Mouse (Mus musculus) monocyte, adult 2 months (primary cell): ENCODE data around the gene Mdk.

Experiments
- DNase-seq, 2 experiments: peaks; one replicate each; pipeline ENCODE4 v3.0.0; 2022; ENCODE audit warnings: low spot score in 2 of 2, low read depth in 1 of 2

Mdk gene

DNA sequence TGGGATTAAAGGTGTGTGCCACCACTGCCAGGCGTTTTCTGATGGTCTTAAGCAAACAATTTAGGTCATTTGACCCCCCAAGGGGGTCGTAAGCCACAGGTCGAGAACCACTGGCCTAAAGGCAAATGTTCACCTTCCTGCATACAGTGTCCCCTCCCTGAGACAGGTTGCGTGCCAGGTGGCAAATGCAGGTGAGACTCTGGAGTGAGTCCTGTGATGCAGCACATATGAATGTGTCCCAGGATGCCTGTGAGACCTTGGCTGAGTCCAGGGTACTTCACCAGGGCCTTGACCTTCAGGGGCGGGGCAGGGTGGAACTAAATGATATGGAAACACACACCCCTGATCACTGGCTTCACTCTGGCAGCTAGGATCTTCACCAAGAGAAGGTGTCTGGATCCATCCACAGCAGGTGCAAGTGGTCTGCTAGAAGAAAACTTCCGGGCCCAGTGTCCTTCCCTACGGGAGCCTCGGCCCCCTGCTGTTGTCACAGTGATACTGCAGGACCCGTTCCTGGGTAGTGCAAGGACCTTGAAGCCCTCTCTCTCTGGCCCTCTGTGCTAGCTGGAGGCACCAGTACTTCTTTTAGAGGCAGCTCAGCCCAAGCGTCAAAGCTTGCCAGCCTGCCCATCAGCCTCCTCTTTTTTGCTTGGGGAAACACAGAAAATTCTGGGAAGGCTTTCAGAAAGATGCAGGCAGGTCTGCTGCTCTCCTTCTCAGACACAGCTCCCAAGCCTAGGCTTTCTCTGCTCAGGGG lies 26.8 kb upstream of the Mdk start:
- DNase-seq = no peak

DNA sequence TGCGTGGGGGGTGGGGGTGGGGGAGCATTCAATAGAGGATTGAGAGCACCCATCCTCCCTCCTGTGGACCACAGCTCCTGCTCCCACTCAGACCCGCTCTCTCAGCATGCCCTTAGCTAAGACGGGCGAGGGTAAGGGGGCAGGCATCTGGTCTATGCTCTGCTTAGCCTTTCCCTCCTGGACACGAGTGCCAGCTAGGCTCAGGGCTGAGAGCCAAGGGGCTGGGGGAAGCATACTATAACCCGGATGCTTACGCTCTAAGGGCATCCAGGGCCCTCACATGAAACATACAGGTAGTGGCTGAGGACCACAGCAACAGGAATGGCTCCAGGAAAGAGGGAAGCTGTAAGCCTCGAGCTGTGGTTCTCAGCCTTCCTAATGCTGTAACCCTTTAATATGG lies 26.0 kb upstream of the Mdk start:
- no peak for DNase-seq

DNA sequence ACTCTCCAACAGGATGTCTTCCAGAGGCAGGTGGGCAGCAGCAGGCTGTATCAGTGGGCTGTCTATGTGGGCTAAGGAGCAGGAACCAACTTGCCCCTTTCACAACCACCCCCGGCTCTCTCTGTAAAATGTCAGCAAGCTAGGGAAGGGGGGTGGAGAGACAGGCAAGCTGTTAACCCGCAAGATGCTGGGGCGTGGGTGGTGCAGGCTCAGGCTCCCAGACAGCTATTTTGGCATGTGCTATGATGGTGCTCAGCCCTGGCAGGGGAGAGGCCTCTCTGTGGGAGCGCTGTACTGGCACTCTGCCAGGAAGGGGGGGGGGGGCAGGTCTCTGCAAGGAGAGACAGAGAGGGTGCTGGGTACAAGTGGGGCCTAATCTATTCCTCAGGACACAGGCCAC lies 25.0 kb upstream of the Mdk start:
- DNase-seq = no peak

DNA sequence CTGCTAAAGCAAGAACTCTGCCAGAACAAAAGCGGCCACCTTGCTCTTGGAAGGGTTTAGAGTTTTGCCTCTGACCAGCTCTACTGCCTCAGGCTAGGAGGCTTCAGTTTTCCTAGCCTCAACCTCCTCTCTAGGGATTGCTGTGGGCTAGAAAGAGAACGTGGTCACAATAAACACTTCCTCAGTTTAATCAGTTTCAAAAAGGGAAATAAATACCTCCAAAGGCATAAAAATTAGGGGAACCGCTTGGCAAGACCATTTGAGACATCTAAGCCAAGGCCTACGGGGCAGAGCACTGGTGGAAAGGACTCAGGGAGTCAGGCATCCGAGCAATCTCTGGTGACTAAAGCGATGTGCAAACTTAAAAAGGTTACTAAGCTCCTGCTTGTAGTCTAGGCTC lies 23.8 kb upstream of the Mdk start:
- no peak for DNase-seq

DNA sequence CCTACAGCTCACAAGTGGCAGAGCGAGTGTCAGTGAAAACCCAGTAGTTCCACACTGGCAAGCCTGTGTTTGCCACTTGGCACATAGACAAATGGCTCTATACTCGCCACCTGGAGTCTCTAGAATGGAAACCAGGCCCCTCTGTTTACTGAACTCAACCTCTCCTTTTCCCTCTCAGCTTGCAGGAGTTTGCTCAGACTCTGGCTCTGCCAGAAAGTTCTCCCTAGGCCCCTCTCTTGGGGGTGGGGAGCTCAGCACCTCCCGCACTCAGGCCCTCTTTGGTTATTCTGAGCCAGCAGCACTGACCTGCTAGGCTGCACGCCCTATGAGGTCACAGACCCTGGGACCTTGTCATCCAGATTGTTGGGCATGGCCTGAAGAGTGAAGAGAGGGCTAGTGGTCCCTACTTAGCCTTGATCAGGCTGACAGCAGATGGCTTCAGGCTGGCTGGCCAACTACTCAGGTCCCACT lies 23.1 kb upstream of the Mdk start:
- DNase-seq = no peak

DNA sequence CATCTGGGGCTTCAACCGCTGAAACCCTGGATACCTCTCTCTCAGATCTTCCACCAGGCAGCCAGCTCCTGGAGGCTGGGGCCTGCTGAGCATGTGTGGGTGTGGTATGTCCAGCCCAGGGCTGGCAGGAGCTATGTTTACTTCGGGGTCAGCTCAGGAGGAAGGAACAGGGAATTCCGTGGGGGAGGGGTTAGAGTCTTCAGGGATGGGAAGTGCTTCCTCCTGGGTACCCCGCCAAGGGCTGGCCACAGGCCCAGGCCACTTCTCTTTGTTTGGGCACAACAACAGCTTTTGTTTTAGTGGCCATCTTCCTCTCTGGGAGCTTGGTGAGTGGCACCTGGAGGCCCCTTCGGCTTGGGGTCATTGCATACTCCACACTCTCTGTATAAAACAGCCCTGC lies 21.7 kb upstream of the Mdk start:
- DNase-seq = no peak

DNA sequence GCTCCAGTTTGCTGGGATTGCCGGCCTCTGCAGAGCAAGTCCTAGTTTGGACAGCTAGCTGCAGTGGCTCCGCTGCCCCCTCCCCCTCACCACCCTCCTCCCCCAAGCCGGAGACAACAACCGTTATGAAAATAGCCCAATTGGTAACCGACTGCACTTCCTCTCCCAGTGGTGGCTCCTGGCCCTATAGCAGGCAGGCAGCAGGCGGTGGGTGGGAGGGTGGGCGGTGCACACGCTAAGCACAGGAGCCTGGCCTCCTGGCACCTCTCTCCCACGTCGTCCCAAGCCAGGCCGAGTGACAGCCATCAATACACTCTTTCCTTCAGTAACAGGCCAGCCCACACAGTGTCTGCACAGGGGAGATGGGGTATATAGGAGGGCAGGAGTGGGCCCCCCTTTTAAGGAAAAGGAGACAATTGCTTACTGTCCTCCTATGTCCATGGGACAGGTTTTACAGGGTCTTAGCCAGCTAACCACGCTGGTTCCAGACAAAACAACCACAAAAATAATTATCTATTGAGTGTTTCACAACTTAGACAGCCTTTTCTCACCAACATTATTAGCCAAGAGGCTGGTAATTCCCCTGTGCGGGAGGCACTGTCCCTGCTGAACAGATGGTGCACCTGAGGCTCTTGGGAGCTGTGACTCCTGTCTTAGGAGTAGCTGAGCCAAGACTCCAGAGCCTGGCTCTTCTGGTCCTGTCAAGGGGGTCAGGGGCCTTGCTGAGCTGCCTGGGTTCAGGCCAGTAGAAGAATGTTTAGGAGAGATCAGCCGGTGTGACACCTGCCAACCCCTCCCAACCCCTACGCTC lies 18.4 kb upstream of the Mdk start:
- DNase-seq = no peak

DNA sequence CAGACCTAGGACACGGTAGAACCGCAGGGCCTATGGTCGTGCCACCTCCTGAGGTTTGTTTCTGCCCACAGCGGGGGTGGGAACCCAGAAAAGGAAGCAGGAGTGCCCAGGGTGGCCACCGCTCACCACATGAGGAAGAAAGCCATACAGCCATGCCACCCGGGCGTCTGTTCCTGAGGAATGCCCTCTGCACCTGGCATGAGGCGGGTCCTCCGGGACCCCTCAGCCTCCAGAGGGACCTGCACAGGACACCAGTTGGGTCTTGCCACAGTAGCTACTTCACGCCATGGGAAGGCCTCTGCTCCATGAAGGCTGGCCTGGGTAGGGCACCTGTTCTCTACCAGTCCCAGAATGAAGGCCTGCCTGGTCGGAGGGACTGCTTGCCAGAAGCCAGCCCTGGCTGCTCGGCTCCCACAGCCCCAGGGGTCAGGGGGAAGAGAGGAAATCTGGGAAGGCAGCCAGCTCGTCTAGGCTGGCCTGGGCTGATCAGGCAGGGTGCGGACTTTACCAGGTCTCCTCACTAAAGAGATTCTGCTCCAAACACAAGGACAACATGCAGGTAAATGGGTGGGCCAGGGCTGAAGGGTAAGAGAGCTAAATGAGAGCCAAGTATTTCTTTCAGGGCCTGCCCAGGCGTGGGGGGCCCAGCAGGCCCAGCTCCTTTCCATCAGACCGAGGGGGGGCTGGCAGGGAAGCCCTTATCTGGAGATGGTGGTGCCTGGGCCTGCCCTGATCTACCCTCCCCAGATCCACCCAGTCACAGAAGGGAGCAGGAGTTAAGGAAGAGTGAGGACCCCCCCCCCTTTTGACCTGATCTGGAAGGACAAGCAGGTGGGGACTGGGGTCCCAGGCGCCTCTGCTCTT lies 17.5 kb upstream of the Mdk start:
- DNase-seq = peak in 1 of 2 experiments; percentile 28

DNA sequence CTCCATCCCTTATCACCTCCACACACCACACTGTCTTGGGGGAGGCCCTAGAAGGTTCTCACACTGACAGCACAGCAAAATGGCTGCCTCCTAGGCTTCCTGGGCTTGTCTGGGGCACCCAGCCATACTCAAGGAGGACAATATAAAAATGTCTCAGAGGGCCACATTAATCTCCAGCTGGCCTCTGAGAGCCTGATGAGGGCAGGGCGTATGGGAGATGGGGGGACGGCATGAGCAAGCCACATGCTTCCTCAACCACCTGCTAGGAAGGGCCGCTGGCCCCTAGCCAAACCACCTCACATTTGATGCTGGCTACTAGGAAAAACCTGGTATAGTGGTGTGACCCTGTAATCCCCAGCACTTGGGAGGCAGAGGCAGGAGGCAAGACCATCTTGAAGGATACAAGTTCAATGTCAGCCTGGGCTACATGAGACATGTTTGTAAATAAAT lies 16.7 kb upstream of the Mdk start:
- DNase-seq = no peak

DNA sequence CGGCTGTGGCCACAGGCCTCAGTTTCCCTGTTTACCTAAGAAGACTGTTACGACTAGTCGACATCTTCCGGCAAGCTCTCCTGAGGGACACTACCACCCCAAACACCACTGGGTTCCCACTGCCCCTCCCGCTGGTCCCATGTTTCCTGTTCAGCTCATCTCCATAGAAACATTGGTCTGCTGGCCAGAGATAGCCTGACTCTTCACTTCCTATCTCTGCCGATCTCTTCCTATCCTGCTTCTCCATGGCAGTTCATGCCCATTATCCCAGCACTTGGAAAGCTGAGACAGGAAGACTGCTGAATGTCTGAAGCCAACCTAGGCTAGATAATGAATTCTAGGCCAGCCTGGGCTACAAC lies 16.0 kb upstream of the Mdk start:
- DNase-seq = peak in 1 of 2 experiments; percentile 23

DNA sequence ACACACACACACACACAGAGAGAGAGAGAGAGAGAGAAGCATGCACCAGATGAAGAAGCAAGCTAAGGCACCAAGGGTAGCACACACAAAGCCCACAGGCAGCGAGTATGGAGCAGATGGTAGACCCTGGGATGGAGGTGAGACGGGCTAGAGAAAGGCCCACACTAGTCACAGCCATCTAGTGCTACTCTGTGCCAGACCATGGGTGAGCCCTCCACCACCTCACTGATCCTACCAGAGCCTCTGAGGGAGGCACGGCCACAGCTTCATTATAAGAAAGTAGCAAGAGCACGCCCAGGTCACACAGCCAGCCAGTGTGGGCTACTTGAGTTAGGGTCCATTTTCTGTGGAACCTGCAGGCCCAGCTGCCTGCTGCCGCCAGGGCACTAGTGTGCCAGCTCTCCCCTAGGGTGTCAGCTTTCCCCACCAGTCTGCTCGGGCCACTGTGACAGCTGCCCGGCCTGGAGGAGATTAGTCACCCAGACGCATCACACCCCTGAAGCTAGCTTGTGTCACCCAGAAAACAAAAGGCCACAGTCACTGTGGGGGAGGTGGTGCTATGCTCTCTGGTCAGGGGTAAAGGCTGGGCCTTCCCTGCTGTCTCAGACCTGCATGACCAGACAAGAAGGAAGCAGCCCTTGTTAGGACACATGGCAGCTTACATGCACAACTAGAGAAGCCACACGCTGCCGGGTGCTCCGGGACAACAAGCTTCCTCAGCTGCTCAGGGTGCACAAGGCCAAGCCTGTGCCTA lies 15.5 kb upstream of the Mdk start:
- peak; percentile 67 to 74 for DNase-seq

DNA sequence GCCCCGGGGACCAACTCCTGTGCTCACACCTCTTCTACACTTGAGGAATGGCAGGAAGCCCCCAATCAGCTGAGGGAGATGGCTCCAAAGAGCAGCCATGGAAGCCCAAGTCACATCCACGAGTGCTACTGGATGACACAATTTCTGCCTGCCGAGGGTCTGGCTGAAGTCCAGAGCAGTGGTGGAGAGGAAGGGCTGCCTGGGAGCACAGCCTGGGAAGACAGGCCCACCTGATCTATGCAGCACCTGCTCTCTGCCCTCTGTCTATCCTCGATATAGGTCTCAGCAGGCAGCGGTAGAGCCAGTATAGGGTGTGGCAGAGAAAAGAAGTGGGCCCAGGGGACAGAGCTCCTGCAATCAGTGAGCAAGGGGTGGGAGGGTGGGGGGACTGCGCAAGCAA lies 14.7 kb upstream of the Mdk start:
- no peak for DNase-seq

DNA sequence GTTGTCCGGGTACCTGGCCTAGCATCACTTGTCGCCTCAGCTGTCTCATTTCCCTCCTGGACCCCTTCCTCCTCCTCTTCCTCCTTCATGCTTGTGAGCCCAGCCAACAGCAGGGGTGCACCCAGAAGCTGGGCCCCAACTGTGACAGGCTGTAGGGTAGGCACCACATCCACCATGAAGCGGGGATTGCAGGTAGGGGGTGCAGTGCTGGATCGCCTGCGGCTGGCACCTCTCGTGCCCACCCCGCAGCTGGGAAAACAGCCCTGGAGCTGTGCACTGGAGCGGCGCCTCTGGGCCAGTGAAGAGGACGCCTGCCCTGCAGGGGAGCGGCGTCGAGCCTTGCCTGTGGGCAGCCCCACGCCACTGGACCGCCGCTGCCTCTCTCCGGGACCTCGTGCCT lies 13.4 kb upstream of the Mdk start, which contains the start of gene Gm9821:
Gene Gm9821 (plus strand): TSS at position 221 of the 400 bp plus-strand sequence.
- no peak for DNase-seq

DNA sequence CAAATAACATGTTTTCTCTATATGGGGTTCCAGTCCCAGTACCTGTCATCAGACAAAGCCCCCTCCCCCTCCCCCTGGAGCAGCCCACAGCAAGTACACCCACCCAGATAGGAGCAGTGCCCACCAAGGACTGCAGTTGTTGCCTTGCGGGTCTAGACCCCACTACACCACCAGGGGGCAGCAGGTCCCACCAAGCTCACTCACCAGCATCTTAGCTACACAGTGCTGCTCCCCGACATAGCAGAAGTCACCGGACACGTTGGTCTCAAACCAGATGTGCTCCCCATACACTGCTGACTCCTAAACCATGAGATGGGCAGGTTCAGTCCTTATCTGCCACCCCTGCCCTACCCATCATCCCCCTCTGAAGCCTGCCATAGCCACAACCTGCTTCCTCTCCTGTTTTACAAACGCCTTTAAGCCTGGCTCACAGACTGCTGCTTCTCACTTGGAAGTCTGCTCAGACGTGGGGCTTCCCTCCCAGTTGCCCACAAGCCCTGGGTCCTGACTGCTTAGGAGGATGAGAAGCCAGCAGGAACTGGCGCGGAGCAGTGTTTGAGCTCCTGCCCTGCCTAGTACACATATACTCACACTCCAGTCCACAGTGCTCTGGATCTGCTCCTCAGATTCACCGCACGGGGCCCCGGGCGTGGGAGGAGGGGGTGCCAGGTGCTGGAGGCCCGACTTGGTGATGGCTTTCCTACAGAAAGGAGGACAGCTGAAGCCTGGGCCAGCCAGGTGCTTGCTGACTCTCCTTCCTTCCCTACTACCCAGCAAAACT lies 12.3 kb upstream of the Mdk start:
- peak in 1 of 2 experiments; percentile 66 for DNase-seq

DNA sequence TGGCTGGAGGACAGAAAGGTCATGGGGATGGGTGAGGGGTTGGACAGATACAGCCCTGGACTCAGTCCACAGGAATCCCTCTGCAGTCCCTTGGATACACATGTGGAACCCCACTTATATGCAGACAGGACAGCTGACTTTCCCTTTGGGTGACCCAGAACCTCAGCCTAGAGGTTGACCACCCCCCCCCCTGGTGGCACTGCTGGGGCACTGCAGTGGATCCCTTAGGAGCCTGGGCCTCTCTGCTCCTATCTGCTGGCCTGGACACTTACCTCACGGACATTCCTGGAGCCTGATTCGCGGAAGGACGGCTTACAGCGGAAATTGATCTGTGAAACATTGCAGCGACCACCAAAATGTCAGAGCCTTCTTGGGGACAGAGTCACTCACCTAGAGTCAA lies 10.3 kb upstream of the Mdk start:
- no peak for DNase-seq

DNA sequence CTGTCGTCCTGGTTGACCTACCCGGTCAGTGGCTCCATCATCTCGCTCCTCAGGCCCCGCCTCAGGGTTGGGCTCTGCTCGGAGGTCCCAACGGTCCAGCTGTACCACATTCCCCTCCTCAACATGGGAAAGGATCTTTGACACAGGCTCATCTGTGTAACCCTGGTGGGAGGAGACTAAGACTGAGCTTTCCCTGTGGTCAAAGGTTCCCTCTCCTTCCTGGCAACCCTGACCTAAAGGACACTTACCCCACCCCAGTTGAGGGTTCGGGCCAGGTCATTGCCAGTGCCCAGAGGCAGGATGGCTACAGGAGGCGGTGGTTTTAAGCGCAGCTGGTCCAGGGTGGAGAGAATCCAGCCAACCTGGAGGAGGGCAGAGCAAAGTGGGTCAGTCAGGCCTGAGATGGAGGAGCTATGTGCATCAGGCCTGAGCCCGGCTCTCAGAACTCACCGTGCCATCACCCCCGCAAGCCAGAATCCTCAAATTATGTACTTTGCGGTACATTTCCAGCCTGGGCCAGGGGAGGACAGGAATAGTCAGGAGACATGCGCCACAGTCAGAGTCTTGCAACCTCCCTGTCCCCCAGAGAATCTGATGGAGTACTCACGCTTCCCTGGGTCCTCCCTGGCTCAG lies 7.3 kb upstream of the Mdk start:
- DNase-seq = no peak

DNA sequence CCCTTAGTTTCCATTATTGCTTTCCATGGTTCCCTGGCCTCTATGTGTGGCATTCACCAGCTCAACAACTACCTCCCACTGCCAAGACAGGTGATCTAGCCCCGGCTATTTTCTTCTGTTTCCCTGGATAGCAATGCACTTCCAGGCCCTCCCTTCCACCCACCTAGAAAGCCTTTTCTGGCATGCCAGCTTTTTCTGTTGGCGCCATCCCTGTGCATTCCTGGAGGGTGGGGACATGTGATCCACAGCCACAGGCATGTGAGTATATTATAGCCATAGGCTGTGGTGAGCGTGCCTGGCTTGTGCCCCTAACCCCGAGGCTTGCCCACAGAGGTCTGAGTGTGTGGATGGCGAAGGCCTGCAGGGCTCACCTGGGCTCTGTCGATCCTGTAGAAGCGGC lies 4.1 kb upstream of the Mdk start:
- no peak for DNase-seq

DNA sequence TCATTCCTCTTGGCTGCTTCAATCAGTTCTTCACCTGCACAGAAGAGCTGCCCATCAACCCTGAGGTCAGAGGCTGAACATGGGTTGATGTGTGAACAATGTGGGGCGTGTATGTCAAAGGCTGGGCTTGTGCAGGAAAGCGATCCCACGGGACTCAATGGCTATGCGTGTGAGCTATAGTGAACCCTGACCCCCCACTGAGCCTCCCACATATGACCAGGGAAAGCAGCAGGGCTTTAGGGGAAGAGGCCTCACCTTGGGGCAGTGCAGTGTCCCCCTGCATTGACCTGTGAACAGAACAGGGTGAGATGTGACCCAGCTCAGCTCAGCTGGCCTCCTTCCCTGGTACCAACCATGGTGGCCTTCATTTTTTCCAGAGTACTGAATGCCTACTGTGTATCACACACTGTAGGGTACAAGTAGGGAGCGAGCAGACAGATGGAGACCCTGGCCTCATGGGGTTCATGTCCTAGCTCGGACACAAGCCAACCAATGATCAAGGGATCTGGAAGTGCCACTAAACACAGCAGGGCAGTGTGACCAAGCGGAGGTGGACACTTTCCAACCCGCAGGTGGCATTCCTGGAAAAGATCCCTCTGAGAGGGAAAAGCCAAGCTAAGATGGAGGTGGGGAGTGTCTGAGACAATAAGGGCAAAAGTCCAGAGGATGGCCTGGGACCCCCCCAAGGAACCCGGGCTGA lies 2.9 kb upstream of the Mdk start:
- DNase-seq = no peak

DNA sequence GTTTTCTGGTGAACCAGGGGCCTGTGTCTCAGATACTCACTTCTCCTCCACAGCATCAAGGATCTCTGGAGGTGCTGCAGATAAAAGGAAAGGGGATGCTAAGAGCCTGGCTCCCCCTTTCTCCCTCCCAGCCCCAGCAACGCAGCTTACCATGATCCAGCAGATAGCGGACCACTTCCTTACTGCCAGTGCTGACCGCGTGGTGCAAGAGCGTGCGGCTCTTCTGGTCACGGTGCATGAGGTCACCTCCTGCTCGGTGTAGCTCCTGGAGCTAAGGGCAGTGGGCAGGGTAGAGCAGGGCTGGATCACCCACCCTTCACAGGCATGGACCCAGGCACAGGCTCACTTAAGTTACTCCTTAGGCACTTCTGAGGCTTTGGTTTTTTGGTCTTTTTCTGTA lies 1.9 kb upstream of the Mdk start:
- DNase-seq = no peak
